Mouse (Mus musculus) forelimb bud, embryonic 11.5 days (tissue): ENCODE measurements at regions not wholly inside any gene's neighbourhood (a gene's known extent, or its start where the extent isn't known, plus 50 kb on each side); places are given as distances from the start of the nearest gene placed in this dataset.

Experiments used
- DNase-seq: peaks from one replicate; pipeline ENCODE4 v3.0.0-alpha.2; 2012; ENCODE audit warnings: low read depth, low spot score

DNA sequence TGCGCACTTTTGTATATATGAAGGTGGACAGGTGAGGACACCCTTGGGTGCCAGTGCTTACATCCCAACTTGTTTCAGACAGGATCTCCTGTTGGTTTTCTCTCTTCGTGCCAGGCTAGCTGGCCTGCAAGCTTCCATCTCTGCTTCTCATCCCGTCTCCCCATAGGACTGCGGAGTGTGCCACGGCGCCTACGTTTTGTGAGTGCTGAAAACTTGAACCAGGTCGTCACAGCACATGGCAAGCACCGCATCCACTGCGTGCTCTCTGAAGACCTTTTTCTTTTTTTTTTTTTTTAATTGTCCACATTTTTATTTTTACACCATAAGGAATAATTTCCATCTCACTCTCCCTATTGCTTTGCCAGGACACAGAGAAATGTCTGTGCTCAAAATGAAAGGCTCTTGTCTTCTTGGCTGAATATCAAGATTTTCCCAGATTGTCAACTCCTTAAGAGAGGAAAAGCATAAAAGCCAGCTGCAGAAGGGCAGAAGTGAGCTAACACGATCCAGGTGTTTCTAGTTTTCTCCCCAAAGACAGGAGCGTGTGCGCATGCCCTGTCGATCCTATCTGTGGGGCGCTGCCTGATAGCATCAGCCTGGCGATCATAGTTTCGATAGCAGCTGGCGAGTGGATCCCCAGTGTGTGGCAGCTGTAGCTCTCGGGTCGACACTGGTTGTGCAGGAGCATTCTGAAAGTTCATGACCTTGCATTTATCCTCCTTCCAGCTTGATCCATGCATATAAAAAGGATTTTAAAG lies 326.4 kb upstream of the Ddhd1 start:
- peak; percentile 72 for DNase-seq

DNA sequence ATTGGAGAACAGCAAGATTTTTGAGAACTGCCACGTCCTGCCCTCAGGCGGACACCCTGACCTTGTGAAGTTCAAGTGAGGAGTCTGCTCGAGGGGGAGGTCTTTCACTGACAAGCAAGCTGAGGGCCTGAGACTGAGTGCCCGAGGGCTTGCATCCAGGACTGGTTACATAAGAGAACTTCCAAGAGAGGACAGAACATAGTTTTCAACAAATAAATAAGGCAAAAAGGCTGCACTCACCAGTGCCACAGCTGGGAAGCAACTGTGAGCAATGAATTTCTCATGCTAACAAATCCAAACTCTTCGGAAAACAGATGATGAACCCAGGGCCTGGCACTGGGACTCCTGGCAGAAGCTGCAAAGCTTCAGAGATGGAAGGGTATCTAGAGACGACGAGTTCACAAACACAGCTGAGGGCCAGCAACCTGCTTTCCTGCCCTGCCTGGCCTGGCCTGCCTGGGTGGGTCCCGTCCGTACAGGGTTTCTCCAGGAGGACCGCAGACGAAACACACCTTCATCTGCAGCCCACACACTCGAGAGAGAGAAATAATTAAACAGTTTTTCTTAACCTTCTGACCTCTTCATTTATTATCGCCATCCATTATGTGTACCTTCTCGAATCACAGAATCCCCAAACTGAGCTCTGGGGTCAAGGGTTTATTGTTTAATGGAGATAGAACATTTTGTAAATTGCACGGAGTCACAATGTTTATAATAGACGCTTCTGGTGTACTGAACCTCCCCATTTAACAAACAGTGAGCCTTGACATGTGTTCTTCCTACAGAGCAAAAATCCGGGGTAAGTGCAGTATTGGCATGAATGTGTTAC lies 334.3 kb upstream of the Ddhd1 start:
- no peak for DNase-seq

DNA sequence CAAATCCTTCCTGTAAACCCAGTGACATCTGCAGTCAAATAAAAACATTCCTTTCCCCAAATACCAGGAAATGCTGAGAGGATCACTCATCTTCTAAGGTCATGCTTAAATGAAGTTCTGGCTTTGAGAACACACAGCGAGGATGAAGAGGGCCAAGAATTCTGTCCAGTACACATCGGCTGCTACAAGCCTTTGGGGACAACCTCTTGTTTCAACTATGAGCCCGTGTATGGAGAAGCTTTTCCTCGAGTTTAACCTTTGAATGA lies 334.9 kb upstream of the Ddhd1 start:
- no peak for DNase-seq

DNA sequence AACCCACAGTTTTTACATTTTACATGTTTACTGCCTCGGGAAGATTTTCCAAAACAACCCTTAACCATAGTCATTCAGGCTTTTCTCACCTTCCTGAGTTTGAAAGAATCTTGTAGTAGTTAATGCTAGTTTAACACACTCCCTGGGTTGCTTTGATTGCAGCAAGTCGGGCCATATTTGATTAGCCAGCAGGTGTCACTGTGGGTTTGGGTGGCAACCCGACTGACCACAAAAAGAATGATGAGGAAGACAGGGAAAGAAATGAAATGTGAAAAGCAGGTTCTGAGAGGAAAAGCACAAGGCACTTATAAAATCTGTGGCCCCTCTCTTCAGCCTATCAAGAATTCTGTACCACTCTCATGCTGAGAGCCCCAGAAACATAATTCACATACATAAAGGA lies 335.7 kb upstream of the Ddhd1 start:
- DNase-seq = peak; percentile 66

DNA sequence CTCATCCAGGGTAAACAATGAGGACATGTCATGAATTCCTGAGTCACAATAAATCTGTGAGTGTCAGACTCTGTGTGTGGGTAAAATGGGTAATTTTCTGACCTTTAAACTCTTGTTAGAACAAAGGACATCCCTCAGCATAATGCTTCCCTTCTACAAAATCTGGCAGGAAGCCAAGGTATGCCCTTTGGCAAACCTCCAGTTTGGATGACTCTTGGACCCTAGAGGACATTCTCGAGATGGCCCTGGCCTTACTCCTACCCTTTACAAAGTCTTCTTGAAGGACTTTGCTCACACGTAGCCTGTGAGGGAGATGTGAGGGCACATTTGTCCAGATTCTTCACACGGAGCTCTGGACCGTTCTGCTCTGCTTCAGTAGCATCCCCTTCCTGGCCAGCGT lies 338.8 kb upstream of the Ddhd1 start:
- no peak for DNase-seq

DNA sequence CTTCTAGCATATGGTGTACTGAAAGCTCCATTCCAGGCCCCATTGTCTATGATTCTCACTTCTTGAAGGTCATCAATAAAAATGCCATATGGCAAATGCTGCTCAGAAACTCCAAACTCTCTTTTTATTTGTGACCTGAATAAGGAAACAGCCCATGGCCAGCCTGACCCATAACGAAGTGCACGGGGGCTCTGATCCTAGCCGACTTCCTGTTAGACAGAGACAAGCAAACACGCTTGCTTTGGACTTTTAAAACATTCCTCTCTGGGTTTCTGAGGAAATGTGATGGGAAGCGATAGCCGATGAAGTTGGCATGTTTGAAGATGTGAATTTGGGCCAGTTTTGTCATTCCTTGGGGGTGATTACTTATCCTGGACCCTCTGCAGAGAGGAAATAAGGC lies 346.1 kb upstream of the Ddhd1 start:
- no peak for DNase-seq

DNA sequence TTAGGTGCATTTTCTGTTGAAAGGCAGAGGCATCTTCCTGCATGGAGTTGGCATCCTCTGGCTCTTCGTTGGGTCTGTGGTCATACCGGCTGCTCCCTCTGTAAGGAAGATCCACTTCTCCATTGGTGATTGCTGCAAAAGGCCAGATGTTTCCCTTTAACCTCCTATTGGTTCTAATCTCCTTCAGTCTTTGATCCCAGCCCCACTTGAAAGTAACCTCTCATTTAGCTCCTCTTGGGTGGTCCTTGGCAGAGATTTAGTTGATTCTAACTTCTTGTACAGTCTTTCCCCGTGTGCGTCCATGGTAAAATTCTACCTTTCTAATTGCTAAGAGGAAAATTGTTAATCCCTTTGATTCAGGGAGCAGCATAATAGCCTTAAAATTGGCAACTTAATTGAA lies 347.4 kb upstream of the Ddhd1 start:
- no peak for DNase-seq

DNA sequence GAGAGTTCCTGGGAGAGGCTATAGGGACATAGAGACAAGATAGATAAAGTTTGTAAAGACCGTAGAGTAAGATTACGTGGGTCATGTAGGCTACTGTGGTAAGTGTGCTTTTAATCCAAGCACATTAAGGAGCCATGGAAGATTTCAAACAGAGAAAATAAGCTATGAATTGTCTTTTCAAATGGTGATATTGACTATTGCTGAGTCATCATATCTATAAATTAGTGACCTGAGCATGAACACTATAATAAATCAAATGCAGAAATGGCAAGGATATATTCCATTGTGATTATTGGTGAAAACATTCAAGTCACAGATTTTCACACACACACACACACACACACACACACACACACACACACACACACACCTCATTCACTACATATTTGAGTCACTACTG lies 355.3 kb upstream of the Ddhd1 start:
- no peak for DNase-seq

DNA sequence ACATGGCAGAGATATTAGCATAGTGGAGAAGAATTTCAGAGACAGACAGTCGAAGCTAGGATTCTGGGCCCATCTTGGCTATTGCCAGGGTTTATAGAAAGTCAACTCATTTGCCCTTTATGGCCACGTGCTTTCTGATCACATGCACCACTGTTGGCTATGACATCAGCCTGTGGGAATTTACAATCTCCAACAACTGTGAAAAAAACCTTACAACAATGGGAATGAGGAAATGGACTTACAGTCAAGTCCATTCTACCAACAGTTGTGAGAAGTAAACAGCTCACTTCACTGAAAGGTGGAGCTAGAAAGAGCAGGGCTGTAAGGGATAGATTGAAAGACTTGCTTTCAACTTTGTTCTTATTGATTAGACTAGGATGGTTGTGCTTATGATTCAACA lies 356.1 kb upstream of the Ddhd1 start:
- DNase-seq = no peak

DNA sequence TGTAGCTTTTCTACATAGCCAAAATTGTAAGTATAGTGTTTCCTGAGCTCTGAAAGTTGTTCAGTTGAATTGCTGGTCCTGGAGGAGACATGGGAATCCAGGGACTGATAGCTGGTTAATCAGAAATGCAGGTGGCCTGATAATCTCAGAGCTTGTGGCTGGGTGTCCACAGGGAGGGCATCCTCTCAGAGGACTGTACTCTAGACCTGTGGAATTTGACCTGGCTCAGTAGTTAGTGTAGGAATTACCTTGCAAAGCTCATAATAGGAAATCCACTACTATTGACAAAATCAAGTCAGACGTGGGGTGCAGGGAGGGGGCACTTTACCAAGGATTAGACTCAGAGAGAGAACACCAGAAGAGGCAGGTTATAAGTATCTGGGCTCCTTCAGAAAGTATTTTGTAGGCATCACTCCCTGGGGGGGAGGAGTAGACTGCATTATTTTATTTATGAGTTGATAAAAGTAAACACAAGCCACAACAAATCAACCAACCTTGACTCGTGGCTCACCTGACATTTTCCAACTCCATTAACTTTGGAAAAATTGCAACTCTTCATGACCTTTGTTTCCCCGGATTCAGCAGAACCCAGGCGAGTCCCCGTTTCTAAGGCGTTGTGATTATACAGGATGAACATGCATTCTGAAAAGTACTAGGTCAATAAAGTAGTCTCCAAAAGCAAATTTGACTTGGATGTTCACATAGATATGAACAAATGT lies 357.9 kb upstream of the Ddhd1 start:
- DNase-seq = no peak

DNA sequence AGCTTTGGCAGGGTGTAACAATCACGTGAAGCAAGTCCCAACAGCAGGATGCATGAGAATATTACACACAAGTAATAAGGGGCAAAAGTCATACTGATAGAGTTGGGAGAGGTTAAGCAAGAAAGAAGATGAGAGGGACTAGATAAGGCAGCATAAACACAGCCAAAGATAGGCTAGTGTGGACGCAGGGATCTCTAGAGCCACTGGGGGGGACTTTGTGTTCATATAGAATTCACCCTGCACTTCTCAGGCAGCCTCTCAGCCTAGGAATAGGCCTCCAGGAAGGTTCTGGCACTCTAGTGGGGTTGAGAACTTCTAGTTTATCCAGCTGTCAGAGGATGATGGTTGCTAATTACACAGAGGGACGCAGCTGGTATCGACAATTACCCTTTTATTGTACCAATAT lies 358.8 kb upstream of the Ddhd1 start:
- no peak for DNase-seq

DNA sequence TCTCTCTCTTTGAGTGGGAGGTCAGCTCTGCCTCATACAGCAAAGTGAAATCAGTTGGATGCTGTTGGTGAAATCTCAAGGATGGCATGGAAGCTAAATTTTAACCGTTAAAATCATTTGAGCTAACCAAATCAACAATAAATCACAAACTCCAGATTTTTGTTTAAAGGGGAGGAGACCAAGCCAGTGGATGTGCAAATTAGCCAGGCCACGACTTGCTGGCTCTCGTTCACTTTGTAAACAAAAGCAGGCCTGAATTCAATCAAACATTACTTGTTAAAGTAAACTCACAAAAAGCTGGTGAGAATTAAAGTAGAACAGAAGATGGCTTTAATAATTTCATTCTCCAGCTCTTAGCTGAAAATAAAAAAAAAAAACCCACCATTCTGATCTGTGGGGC lies 359.3 kb upstream of the Ddhd1 start:
- no peak for DNase-seq

DNA sequence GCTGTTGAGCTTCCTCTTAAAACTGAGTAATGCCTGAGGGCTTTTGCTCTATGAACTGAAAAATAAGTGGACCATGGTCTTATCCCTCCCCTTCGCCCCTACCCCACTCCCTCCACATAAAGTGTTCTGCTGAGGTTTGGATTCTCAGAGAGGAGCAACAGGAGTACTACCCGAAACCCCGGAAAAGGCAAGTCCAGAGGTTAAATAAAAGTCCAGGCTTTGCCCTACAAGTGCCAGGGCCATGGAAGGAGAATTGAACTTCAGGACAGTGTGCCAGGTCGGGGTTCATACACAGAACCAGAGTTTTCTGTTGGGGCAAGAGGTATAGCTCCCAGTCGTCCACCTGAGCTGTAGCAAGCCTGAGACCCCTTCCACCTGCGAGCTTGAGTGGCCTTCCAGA lies 360.0 kb upstream of the Ddhd1 start:
- no peak for DNase-seq

DNA sequence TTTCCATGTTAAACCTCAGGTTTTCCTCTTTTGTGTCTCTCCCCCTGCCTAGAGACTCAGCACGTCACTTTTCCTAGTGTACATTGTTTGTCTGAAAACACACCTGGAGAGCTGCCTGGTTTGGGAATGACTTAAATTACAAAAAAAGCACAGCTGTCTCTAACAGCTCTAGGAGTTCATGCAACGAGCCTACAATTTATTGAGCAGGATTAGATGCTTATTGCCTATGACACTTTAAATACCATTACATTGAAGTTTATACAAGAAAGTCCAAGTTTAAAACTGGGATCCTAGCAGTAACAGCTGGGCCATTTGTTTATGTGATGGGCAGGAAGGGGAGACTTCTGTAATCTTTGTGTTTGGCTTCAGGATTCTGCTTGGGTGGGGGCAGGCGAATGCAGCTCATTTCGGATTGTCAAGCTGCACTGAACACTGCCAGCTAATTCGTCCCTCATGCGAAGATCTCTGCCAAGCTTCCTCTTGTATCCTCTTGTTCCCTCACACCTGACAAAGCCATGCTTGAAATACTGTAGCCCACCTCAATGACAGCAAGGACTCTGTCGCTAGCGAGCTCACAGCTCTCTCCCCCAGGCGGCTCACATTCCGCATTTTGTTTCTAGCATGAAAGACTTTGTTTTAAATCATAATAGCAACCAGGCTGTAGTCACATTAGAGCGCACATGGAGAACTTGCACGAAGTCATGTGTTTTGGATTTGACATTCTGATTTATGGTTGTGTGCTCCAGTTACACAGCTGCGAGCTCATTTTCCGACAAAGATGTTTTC lies 359.8 kb upstream of the Gm15217 start:
- DNase-seq = peak; percentile 88

DNA sequence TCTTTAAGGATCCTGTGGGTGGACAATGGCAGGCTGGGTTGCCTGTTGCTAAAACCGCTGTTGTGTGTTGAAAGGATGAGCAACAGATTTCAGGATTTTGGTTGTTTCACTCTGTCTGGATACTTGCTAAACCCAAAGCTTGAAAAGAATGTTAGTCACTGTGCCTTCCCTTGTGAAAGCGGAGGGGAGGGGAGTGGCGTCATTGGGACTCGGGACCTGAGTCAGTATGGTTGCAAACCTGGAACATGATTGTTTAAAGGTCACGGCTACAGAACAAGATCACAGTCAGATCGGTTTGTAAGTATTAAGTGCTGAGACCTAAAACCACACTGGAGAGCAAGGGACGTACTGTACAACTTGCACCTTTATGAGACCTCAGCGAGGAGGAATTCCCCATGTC lies 344.9 kb upstream of the Gm15217 start:
- DNase-seq = no peak

DNA sequence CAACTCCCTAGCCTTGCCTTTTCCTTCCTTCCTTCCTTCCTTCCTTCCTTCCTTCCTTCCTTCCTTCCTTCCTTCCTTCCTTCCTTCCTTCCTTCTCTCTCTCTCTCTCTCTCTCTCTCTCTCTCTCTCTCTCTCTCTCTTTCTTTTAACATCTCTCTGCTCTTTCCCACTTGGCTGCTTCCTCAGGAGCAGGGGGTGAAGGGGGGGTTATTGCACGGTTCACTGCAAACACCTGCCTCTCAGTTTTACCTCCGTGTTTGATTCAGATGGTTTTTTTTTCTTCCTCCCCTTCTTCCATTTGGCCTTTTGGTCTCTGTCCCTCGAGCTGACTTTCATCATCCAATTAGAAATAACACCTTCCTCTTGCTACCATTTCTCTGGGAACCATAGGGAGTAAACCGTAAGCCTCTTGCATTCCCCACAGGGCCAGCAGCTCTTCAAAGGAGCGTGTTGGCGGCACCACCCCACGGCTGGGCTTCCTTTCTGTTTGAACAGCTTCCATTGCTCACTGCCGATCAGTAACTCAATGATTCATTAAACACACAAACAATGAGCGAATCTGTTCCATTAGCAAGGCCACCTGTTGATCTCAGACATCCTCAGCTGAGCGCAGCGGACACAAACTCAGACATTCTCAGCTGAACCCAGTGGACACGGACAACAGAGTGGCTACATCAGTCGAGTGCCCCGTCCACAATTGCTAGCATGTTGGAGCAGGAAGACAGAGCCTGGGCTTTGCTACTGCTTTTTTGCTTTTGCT lies 318.4 kb upstream of the Gm15217 start:
- no peak for DNase-seq

DNA sequence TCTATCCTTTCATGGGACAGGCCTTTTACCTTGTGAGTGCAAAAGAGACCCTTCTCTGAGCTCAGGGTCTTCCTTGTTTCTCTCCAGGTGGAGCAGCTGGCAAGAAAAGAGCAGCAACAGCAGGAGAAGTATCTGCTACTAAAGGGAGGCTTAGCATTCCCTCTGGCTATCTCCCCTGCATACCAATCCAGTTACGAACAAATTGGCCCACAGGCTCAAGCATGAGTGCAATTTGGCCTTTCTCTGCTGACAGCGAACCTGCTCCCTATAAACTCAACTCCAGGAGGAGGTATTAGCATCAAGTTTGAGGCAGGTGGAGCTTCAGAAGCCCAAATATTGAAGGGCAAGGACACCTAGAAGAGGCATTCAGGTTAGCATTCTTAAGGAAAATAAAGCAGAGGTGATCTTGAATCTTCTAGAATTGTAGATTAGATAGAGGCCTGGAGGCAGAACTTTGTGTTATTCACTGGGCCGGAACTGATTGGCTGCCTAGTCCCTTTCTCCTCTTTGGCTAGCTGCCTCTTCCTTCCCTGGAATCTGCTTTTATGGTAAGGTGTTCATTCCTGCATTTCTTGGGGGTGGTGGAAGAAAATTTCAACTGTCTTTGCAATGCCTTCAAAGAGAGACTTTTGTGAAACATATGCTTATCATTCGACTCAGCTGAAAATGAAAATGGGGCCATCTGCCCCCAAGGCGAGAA lies 312.0 kb upstream of the Gm15217 start:
- DNase-seq = no peak

DNA sequence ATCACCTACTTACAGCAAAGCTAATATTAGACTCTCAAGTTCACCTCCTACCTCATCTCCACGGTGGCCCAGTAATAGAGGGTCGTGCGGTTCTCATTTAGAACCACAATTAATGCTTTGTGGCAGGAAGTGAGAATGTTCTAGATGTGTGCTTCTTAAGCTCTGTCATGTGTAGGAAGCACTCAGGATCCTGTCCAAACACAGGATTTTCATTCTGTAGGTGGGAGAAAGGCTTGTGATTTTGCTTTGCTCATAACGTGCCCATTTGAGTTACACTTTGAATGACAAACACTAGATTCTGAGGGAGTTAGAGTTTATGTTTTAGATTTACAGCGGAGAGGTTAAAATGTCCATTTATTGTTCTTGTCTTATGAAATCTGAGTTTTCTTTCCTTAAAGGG lies 308.0 kb upstream of the Gm15217 start:
- DNase-seq = no peak

DNA sequence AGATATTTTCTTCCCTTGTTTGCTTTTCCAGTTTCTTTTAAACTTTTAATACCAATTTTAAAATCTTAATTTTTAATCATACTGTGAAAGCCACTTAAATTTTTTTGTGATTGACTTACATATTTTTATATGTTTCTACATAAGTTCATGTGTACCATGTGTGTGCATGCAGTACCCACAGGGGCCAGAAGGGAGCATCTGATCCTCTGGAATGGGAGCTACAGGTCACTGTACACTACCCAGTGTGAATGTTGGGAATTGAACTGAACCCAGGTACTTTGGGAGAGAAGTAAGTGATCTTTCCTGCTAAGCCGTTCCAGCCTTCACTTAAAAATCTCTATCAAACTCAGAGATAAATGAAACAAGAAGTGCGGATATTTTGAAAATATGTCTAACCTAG lies 302.5 kb upstream of the Gm15217 start:
- DNase-seq = no peak

DNA sequence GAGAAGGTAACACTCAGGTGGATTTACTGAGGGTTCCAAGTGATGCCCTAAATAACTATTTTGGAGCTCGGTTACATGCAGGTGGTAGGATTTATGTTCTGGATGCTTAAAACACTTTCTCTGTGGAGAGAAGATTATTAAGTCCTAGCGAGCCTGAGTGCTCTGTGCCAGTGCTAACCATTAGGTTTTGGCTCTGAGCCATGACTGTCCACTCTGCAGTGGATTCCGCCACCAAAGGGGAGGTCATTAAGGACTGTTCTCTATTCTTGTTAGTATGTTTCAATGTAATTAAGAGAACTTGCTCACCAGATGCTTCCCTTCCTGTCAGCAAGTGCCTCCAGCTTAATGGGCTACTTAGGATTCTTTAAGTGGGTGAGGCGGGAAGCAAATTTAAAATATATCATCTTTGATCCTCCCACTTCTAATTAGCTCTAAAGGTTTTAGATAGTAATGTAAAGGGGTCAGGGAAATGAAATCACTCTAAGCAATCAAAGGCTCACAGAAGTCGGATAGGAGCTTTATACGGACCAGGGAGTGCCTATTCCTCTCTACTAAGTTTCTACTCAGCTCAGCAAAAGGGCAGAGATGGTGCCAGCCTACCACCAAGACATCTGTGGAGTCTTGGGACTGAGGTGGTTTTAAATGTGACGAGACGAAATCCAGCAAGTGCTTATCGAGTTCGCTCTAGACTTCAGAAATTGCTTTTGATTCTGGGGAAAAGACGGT lies 301.6 kb upstream of the Gm15217 start:
- DNase-seq = peak; percentile 54
